Mouse (Mus musculus) granulocyte monocyte progenitor cell, adult 5-6 weeks (primary cell): Measurements from ENCODE around the gene Tekt4. TPM values are rescaled to one million over a fixed set of nuclear protein-coding genes. Genes with fewer than 3 reads are reported as not detected.

Source experiments
- ATAC-seq: replicated peaks from 2 replicates; pipeline ENCODE4 v1.8.0; 2016; ENCODE audit warnings: mild to moderate bottlenecking, moderate TSS enrichment, inconsistent platforms; ENCODE audit not compliant: poor library complexity, severe bottlenecking
- total RNA-seq, 2 experiments: library from RNA; stranded (forward) in 1 of 2; stranded (reverse) in 1 of 2; fragments of 200-712, 200-1000 nt in 1 of 2; fragments of >200 nt in 1 of 2; fragmentation: Nextera tagmentation in 1 of 2; gene quantifications; 2 replicates each; pipeline ENCODE4 v1.2.3; 2014 to 2017

Tekt4 gene
- total RNA-seq (2014; fragmentation: Nextera tagmentation) (not detected in 2 replicates), total RNA-seq (2017) (not detected in 2 replicates)

GRCm38 (mm10) chr17:25454272-25454671 is at the start of gene Tekt4:
Tekt4 (plus strand) TSS chr17:25454615.
- no peak for ATAC-seq

DNA sequence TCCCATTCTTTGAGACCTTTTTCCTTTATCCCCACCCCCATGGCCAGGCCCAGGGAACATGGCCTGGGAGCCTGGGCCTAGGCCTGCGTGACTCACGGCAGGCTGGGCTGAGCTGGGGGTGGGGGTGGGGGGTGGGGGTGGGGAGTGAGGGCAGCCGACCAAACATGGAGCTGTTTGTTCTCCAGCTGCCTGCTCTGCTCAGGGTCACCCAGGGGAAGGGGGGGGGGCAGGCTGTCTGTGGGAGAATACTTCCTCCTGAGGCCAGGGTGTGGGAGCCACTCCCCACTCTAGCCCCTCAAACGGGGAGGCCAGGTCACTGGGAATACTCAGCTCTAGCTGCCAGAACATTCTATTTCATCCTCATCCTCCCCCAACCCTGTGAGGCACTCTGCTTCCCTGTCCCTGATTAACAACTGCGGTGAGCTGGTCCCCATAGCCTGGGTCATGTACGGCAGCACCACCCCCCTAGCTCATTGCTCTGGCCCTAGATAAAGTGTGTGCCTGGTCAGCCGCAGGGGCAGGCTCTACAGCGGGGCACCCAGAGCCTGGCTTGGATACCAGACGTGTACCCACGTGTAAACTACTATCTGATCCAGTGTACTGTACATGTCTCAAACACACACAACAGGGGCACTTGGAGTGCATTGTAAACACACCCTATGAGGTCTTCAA is 49.1 kb upstream of the Tekt4 start:
- ATAC-seq = no peak

DNA sequence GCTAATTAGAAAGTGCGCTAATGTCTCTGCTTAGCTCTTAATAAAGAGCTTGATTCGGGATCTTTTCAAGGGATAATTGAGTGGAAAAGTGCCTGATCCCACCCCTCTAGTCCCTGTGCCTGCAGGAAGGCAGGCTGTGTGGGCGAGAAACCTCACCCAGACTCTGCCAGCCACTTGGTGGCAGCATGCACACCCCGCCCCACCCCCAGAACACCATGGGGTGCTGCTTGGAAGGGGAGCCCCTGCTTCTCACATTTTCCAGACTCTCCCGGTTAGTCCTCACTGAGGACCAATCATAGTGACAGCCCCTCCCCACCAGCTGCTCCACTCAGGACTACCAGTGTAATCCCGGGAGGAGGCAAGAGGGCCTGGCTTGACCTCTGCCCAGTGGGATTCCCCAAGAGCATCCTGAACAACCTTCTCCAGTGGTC is 48.4 kb upstream of the Tekt4 start:
- no peak for ATAC-seq

DNA sequence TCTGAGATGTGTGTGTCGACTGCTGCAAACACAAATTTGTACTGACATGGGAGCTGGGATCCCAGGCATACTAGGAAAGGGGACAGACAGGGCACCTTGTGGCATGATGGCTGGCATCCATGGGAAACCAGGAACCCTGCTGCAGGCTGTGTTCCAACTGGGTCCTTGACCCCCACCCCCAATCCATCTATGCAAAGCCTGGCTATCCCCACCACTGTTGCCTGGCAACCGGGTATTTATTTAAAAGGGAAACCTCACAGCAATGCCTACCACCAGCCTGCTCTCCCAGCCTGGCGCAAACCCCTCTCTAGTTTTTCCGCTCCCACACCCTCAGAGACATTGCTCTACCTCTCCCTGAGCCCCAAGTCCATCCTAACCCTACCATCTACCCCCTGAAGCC is 47.1 kb upstream of the Tekt4 start:
- no peak for ATAC-seq

DNA sequence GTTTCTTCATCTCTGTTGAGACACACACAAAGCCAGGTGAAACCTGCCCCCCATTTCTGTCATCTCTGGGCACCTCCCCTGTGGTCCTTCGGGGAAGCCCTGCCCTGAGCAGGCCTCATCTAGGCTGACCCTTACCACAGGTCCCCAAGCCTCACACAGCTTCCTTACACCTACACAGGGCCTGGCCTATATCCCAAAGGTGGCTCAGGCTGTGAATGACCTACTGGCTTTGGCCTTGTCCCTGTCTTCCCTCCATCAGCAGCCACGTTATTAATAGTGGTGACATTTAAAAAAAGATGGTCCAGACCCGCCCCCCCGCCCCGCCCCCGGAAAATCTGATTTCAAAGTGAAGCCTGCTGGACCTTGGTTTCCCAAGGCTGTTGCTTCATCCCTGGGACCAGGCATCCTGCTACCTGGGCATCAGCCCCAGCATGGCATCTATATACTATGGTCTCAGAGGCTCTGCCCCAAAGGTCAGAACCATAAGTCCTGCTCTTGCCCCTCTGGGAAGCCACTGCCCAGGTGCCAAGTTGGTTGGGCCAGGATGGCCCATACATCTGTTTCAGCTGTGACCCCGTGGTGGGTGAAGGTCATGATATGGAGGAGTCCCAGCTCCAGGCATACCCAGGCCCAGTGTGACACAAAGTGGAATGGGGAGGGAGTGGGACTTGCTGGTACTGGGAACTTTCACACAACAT is 46.0 kb upstream of the Tekt4 start:
- no peak for ATAC-seq

- no peak for ATAC-seq
Observed at GRCm38 (mm10) chr17:25409621-25410020, 44.8 kb upstream of the Tekt4 start.

DNA sequence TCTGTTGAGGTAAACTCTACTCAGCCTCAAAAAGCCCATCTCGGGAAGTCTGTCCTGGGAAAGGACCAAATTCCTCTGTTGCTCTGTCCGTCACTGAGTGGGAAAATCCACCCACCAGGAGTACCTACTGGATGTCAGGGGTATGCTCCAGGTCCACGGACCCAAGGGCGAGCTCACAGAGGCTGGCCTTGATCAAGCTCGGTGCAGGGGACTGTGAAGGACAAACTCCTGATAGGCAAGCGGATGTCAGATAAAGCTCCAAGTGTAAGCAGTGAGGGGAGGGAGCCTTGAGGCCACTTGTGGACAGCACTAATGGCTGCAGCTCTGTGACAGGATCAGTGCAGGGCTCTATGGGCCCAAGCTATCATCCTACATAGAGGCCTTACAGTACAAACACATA is 44.2 kb upstream of the Tekt4 start:
- ATAC-seq = no peak

DNA sequence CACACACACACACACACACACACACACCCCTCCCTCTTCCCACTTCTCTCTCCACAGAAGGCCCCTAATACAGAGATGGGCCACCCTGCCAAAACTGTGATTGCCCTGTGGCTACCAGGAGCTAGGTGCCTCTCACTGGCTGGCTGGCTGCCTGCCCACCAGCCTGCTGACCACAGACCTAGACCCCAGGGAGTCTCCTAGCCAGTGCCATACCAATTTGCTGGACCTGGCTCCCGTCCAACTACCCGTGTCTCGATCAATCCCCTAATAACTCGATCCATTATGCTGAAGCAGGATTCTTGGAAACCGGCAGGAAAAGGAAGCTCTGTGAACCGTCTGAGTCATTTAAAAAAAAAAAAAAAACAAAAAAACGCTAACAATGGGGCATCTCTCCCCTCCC is 43.6 kb upstream of the Tekt4 start:
- ATAC-seq = no peak

DNA sequence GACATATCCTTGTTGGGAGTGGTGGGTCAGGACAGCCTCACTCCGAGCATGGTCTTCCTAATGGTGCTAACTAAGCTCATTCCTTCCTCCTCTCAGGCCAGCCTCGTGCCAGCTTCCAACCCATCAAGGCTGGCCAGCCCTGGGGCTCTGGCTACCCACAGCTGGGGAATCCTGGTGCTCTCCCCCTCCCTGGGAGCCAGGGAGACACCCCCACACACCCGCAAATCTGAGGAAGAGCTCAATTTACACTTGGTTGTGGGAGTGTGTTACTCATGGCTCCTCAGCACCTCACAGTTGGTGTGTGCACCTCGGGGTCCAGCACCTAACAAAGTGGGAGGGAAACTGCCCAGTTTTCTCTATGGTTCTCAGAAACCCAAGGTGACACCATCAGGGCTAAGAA is 43.2 kb upstream of the Tekt4 start:
- no peak for ATAC-seq

DNA sequence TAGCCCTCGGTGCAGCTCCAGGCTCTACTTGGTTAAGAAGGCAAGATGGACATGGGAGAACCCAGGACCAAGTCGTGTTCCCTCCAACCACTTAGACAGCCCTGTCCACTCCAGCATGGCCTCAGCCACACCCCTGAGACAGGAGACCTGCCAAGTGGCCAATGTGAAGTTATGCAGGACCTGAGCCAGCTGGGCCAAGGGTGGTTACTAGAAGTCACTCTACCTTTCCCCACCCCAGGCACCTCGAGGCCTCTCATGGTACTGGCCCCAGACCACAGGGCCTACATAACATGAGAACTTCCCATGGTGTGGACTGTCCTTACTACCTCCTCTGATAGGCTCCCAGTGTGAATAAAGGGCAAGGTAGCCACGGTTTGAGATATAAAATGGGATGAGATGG is 40.2 kb upstream of the Tekt4 start:
- no peak for ATAC-seq

- no peak for ATAC-seq
Observed at GRCm38 (mm10) chr17:25414917-25415316, 39.5 kb upstream of the Tekt4 start.

DNA sequence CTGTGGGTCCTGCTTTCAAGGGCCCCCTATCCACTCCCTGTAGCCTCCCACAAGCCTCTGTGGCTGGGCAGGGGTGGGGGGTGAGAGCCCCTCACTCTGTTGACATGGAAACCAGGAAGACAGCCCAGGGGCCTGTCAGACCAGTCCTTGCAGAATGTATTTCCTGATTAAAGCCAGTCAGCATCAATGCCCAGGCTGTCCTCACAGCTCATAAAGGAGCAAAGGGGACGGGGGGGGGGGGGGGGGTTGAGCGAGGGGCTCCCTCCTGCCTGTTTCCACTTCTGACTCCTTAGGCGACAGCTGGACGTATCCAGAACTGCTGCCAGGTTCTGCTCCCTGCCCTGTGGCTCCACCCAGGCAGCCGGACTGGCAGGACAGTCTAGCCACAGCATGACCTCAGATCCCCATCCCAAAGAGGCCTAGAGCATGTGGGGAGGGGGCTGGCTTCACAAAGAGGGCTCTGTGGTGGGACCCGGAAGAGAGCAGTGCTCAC is 38.9 kb upstream of the Tekt4 start:
- no peak for ATAC-seq

DNA sequence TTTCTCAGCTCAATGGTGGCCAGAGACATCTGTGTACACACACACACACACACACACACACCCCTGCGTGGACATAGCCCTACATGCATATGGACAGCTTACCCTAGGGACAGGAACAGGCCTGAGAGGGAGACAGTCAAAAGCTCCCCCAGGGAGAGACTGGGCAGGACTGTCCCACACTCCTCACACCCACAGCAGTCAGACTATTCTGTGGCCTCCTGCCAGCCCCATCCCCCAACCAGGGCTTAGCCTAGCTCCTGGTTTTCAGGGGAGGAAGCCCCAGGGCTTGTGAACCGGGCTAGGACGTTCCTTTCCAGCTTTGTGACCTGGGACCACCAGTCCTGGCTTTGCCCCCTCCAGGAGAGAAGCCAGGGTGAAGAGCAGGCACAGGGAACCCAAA is 38.2 kb upstream of the Tekt4 start:
- ATAC-seq = no peak

DNA sequence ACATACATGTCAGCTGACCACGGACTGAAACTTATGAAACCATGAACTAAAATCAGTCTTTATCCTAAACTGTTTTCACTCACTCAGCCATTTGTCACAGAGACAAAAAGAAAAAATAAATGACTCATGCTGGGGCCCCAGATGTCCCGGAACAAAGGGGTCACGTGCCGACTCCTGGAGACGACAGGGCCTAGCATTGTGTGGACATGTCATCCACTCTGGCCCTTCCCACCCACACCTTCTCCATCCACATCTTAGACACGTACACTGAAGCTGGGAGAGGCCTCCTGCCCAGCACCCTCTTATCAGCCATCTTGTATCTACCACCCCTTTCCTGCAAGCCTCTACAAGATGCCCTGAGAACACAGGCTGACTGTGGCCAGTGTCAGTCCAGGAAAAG is 36.4 kb upstream of the Tekt4 start:
- ATAC-seq = no peak

- ATAC-seq = no peak
Observed at GRCm38 (mm10) chr17:25418926-25419325, 35.5 kb upstream of the Tekt4 start.

- no peak for ATAC-seq
Observed at GRCm38 (mm10) chr17:25420998-25421397, 33.4 kb upstream of the Tekt4 start.

DNA sequence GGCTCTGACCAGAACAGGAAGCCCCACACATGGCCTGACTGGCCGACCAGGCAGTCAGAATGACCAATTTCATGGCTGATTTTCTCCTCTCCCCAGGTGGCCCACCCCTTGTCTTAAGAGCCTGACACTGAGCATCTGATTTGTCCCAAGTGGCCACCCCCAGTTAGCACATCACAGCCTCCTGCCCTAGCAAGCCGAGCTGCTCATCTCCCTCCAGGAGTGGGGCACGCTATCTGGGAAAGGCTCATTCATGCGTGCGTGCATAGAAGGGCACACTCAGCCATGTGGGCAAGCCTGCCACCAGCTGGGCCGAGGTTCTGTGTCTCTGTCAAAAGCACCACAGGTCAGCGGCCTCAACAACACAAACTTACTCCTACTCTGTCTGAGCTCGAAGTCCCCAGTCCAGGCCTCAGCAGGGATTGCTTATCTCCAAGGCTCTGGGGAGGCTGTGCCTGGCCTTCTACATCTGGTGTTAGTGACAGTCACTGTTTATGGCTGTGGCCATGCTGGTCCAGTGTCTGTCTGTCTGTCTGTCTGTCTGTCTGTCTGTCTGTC is 29.8 kb upstream of the Tekt4 start:
- ATAC-seq = no peak

- ATAC-seq = no peak
Observed at GRCm38 (mm10) chr17:25425996-25426395, 28.4 kb upstream of the Tekt4 start.

- no peak for ATAC-seq
Observed at GRCm38 (mm10) chr17:25427441-25427840, 27.0 kb upstream of the Tekt4 start.

DNA sequence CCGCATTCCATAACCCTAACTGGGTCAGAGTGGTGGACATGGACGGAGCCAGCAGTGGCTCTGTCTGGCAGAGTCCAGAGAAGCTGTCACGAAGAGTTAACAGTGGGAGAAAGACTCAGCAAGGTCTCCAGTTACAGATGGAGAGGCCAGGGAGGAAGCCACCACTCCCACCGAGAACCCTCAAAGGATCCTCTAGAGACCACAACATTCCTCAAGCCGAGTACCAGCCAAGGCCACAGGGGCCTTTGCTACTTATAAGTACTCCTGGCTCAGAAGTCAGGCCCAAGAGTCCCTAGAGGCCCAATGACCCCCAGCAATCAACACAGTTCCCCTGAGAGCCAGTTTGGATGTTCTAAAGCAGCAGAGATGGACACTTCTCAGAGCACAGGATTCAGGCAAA is 25.2 kb upstream of the Tekt4 start:
- no peak for ATAC-seq

GRCm38 (mm10) chr17:25429886-25430285 is 24.5 kb upstream of the Tekt4 start:
- no peak for ATAC-seq

GRCm38 (mm10) chr17:25430534-25430933 is 23.9 kb upstream of the Tekt4 start:
- peak; percentile 38; the same call in 1 of the 2 replicates for ATAC-seq
